Mouse (Mus musculus): Measurements from ENCODE around the gene Tmem30b.

GRCm38 (mm10) chr12:73506648-73507047 lies 39.5 kb downstream of the Tmem30b start:
- TF ChIP-seq POLR2A (IDR thresholded peaks at IDR 0.05; ENCODE audit: borderline replicate concordance, extremely low read depth, low read depth, low read length) (no peak), CTCF (IDR thresholded peaks at IDR 0.05; ENCODE audit: insufficient read depth, low read length) (no peak)
